Mouse (Mus musculus) kidney, adult 2 months (tissue): ENCODE data around the gene Dcbld1.

Experiments used
- CTCF ChIP-seq: fragments of 200-500 bp; conservative IDR thresholded peaks from 2 replicates; pipeline ENCODE4 v1.5.1; 2011; ENCODE audit warnings: low read depth, mild to moderate bottlenecking, control low read depth, low read length, moderate library complexity, mixed read lengths; ENCODE audit not compliant: insufficient read depth, insufficient read length
- POLR2A ChIP-seq: fragments of 200-500 bp; IDR thresholded peaks from one replicate; pipeline ENCODE4 v1.6.1; 2011; ENCODE audit warnings: low read depth, low read length, control low read depth

DNA sequence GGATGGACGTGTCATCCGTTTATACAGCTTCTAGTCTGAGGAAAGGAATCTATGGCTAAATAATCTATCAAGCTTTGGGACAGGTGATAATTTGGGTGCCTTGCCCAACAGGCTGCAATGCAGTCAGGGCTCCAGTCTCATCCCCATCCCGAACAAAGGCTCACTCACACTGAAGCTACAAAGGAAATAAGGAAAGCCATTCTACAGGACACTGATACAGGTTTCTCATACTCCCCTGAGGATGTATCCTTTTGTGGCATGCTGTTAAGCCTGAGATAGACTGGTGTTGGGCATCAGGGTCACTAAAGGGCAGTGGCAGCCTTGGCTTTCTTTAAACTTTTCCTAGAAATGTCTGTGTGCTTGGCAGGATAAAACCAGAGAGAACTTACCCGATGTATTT is 46.5 kb downstream of the Dcbld1 start:
- TF ChIP-seq POLR2A (no peak), CTCF (no peak)
